In the genomic region with DNA sequence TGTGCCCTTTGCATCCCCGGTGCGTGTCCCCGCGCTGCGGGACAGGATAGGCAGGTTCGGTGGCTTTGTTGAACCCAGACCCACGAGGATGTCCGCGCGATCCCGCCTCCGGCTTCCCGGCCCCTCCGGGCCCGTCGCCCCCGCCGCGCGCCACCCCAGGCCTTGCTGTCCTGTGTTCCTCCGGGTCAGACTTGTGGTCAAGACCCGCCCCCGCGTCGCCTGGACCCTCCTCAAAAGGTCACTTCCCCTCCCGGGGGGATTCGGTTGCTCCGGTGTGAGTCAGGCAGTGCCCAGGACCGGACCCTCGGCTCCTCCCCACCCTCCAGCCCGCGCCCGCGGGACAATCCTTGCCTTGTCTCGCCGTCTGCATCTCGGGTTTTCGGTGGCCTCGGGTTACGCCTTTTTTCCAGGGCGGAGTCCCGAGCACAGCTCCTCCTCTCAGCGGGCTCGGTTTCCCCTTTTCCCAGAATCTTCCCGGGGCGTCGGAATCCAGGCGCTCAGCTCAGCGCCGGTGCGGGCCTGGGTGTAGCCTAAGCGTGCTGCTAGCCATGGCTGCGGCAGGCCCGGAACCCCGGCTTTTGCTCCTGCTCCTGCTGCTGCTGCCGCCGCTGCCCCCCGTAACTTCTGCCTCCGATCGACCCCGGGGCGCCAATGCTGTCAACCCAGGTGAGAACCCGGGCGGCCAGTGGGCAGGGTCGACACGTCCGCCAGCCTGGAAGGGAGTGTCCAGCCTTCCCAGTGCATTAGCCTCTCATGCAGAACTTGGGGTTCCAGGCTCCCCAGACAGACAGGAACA, we compare ENCODE assay signal across 8 mouse cellular contexts. TPM values are rescaled to one million over a fixed set of nuclear protein-coding genes. Genes with fewer than 3 reads are reported as not detected.
DNase-seq lines count a peak whose midpoint lies in the region; ATAC-seq and TF ChIP-seq lines count a peak whose summit lies in the region.

No protein-coding gene starts in this region.

- peak; percentile 55 for DNase-seq in CH12.LX (ENCODE audit: extremely low read depth)
- peak; percentile 56 for DNase-seq in c-Kit-positive CD71-negative TER-119-negative erythroid progenitor cells, embryonic 14.5 days (ENCODE audit: low read depth)
- DNase-seq in forebrain, embryonic 10.5 days (ENCODE audit: extremely low spot score, low spot score) = peak; percentile 79
- DNase-seq in kidney, postnatal 10 days = peak; percentile 87
- DNase-seq in liver, embryonic 13.5 days = peak; percentile 79
- peak; percentile 78 for DNase-seq in neural tube, embryonic 11.5 days (ENCODE audit: low spot score)
- DNase-seq in stomach, postnatal 0 days (ENCODE audit: low spot score) = peak; percentile 84

- in situ Hi-C loops in CH12.LX (cut with MboI; ENCODE audit: low pct_ligation_motif_present, low pct_unique_long_range_greater_than_20kb, low sequenced_read_pairs) = no loop called here

- peak overlapping the region; percentile 78 for H3K4me2 ChIP-seq in CH12.LX (ENCODE audit: insufficient read depth, low read depth, poor library complexity, severe bottlenecking)
- H3K4me2 ChIP-seq in heart, embryonic 14.5 days (ENCODE audit: low read length) = peak overlapping the region; percentile 94
- peak overlapping the region; percentile 98 for H3K4me2 ChIP-seq in liver, embryonic 13.5 days
- H3K4me2 ChIP-seq in neural tube, embryonic 11.5 days (ENCODE audit: low read depth) = peak overlapping the region; percentile 74
- H3K4me2 ChIP-seq in stomach, postnatal 0 days (replicated peaks; ENCODE audit: low read depth) = peak overlapping the region; percentile 93

- no peak for TF ChIP-seq CTCF in CH12.LX (conservative IDR thresholded peaks at IDR 0.05 in 1 of 2, IDR thresholded peaks at IDR 0.05 in 1 of 2; ENCODE audit: low read depth in 2 of 2, low read length in 2 of 2)
- TF ChIP-seq CTCF in stomach, postnatal 0 days (IDR thresholded peaks at IDR 0.05; ENCODE audit: low read depth) = peak; percentile 4; the same call in 1 of the 2 replicates

- H3K4me3 ChIP-seq in CH12.LX (replicated peaks in 1 of 3; ENCODE audit: low read depth in 2 of 3, low read length in 2 of 3, poor library complexity in 1 of 3) = peak overlapping the region; percentile 80 to 88 (median 82)
- peak overlapping the region; percentile 91 for H3K4me3 ChIP-seq in forebrain, embryonic 10.5 days
- H3K4me3 ChIP-seq in heart, embryonic 14.5 days (ENCODE audit: control insufficient read depth in 1 of 2, insufficient read depth in 1 of 2, low read depth in 1 of 2, low read length in 2 of 2) = peak overlapping the region; percentile 79 to 83
- H3K4me3 ChIP-seq in liver, embryonic 13.5 days (replicated peaks) = peak overlapping the region; percentile 92
- peak overlapping the region; percentile 57 for H3K4me3 ChIP-seq in neural tube, embryonic 11.5 days (ENCODE audit: low read depth, low read length)
- H3K4me3 ChIP-seq in stomach, postnatal 0 days (ENCODE audit: low read depth, low read length) = peak overlapping the region; percentile 92

- dilution Hi-C loops in CH12.LX (cut with MboI; ENCODE audit: extremely low pct_ligation_motif_present, extremely low pct_unique_long_range_greater_than_20kb, low sequenced_read_pairs) = no loop called here

- TF ChIP-seq EP300 in CH12.LX (IDR thresholded peaks at IDR 0.05; ENCODE audit: low read length) = no peak
- TF ChIP-seq EP300 in stomach, postnatal 0 days (optimal IDR thresholded peaks at IDR 0.05) = no peak

- H3K9ac ChIP-seq in CH12.LX (ENCODE audit: insufficient read depth, low read depth) = peak overlapping the region; percentile 93
- H3K9ac ChIP-seq in heart, embryonic 14.5 days (ENCODE audit: low read length) = peak overlapping the region; percentile 92
- peak overlapping the region; percentile 96 for H3K9ac ChIP-seq in liver, embryonic 13.5 days
- H3K9ac ChIP-seq in neural tube, embryonic 11.5 days (ENCODE audit: low read length) = peak overlapping the region; percentile 86
- peak overlapping the region; percentile 84 for H3K9ac ChIP-seq in stomach, postnatal 0 days (ENCODE audit: low read length)

- no peaks in the 10 kb centered on the region for H3K9me3 ChIP-seq in CH12.LX (replicated peaks; ENCODE audit: low read length)
- H3K9me3 ChIP-seq in forebrain, embryonic 10.5 days = no peaks in the 10 kb centered on the region
- H3K9me3 ChIP-seq in heart, embryonic 14.5 days (ENCODE audit: control insufficient read depth, low read length) = no peaks in the 10 kb centered on the region
- H3K9me3 ChIP-seq in liver, embryonic 13.5 days (replicated peaks) = no peaks in the 10 kb centered on the region
- no peaks in the 10 kb centered on the region for H3K9me3 ChIP-seq in neural tube, embryonic 11.5 days (ENCODE audit: control insufficient read depth, low read length)
- H3K9me3 ChIP-seq in stomach, postnatal 0 days (ENCODE audit: control insufficient read depth, low read length) = no peaks in the 10 kb centered on the region

- peak; percentile 66 for ATAC-seq in heart, embryonic 14.5 days (ENCODE audit: insufficient number of reproducible peaks, insufficient read depth, low FRiP score, low read depth)
- peak; percentile 61 for ATAC-seq in liver, embryonic 13.5 days (ENCODE audit: low read depth)
- ATAC-seq in neural tube, embryonic 11.5 days (ENCODE audit: insufficient read depth, low FRiP score, low TSS enrichment) = peak; percentile 70
- peak; percentile 64 for ATAC-seq in stomach, postnatal 0 days (ENCODE audit: low FRiP score, low TSS enrichment)

- TF ChIP-seq POLR2A in CH12.LX (IDR thresholded peaks at IDR 0.05; ENCODE audit: low read depth, low read length) = peak; percentile 64; the same call in 1 of the 2 replicates

- peak overlapping the region; percentile 20 for H3K27ac ChIP-seq in CH12.LX (ENCODE audit: insufficient read depth, low read depth)
- H3K27ac ChIP-seq in forebrain, embryonic 10.5 days = peak overlapping the region; percentile 100
- peak overlapping the region; percentile 87 to 94 for H3K27ac ChIP-seq in heart, embryonic 14.5 days (replicated peaks in 1 of 2; ENCODE audit: control insufficient read depth in 1 of 2, insufficient read depth in 1 of 2, low read depth in 2 of 2, low read length in 2 of 2)
- peak overlapping the region; percentile 94 for H3K27ac ChIP-seq in liver, embryonic 13.5 days
- H3K27ac ChIP-seq in neural tube, embryonic 11.5 days (ENCODE audit: low read depth, low read length) = peak overlapping the region; percentile 93
- H3K27ac ChIP-seq in stomach, postnatal 0 days (replicated peaks) = peak overlapping the region; percentile 89

- under 1% methylated on average over 67 of the region's 67 CpGs for WGBS in forebrain, embryonic 10.5 days
- under 1% methylated on average over 64 of the region's 67 CpGs for WGBS in heart, embryonic 14.5 days
- under 1% methylated on average over 67 of the region's 67 CpGs for WGBS in liver, embryonic 13.5 days (ENCODE audit: insufficient replicate concordance)
- WGBS in neural tube, embryonic 11.5 days = under 1% methylated on average over 67 of the region's 67 CpGs
- WGBS in stomach, postnatal 0 days = under 1% methylated on average over 66 of the region's 67 CpGs

- H3K79me2 ChIP-seq in CH12.LX (replicated peaks; ENCODE audit: control insufficient read depth, extremely low read depth, insufficient read depth, poor library complexity, severe bottlenecking) = peaks cover 2% of the 10 kb centered on the region; the same call in 1 of the 2 replicates

- H3K4me1 ChIP-seq in CH12.LX (ENCODE audit: control insufficient read depth in 1 of 2, insufficient read depth in 2 of 2) = peaks cover 5 to 19% of the 10 kb centered on the region in 2 experiments; a peak in 2 of 4 replicates
- H3K4me1 ChIP-seq in forebrain, embryonic 10.5 days = peaks cover 26% of the 10 kb centered on the region
- peaks cover 7 to 9% of the 10 kb centered on the region in 2 experiments; a peak in 3 of 4 replicates for H3K4me1 ChIP-seq in heart, embryonic 14.5 days (ENCODE audit: control insufficient read depth in 2 of 2, insufficient read depth in 2 of 2, low read length in 2 of 2)
- peaks cover 23% of the 10 kb centered on the region for H3K4me1 ChIP-seq in liver, embryonic 13.5 days (replicated peaks)
- H3K4me1 ChIP-seq in neural tube, embryonic 11.5 days (ENCODE audit: control insufficient read depth, insufficient read depth, low read length) = peaks cover 12% of the 10 kb centered on the region; the same call in 1 of the 2 replicates
- H3K4me1 ChIP-seq in stomach, postnatal 0 days (replicated peaks; ENCODE audit: control insufficient read depth, insufficient read depth) = 0 out of 2 replicates have a peak, but pooled peaks cover 2% of the 10 kb centered on the region

- no peak for TF ChIP-seq RAD21 in CH12.LX (IDR thresholded peaks at IDR 0.05; ENCODE audit: low read depth, low read length)

- peaks cover 41 to 67% of the 10 kb centered on the region in 2 experiments for H3K36me3 ChIP-seq in CH12.LX (replicated peaks in 1 of 2; ENCODE audit: control insufficient read depth in 1 of 2, insufficient read depth in 1 of 2, low read length in 1 of 2)
- H3K36me3 ChIP-seq in forebrain, embryonic 10.5 days (replicated peaks) = peaks cover 54% of the 10 kb centered on the region
- peaks cover 55% of the 10 kb centered on the region for H3K36me3 ChIP-seq in heart, embryonic 14.5 days (ENCODE audit: control insufficient read depth, insufficient read depth, low read length)
- peaks cover 34% of the 10 kb centered on the region for H3K36me3 ChIP-seq in liver, embryonic 13.5 days
- H3K36me3 ChIP-seq in neural tube, embryonic 11.5 days (ENCODE audit: control insufficient read depth, insufficient read depth, low read length) = peaks cover 13% of the 10 kb centered on the region
- H3K36me3 ChIP-seq in stomach, postnatal 0 days (ENCODE audit: control insufficient read depth, insufficient read depth, low read length) = peaks cover 19% of the 10 kb centered on the region

- H3K27me3 ChIP-seq in CH12.LX (replicated peaks) = no peaks in the 10 kb centered on the region
- no peaks in the 10 kb centered on the region for H3K27me3 ChIP-seq in forebrain, embryonic 10.5 days (ENCODE audit: poor library complexity, severe bottlenecking)
- no peaks in the 10 kb centered on the region for H3K27me3 ChIP-seq in heart, embryonic 14.5 days (ENCODE audit: control insufficient read depth, insufficient read depth, low read length)
- H3K27me3 ChIP-seq in liver, embryonic 13.5 days = no peaks in the 10 kb centered on the region
- no peaks in the 10 kb centered on the region for H3K27me3 ChIP-seq in neural tube, embryonic 11.5 days (ENCODE audit: control insufficient read depth, insufficient read depth, low read length)
- no peaks in the 10 kb centered on the region for H3K27me3 ChIP-seq in stomach, postnatal 0 days (ENCODE audit: control insufficient read depth, insufficient read depth, low read length)

RNA-seq across cellular contexts. Expression of gene Znhit1, which starts 0.5 kb away (rescaled TPM):
- total RNA-seq in CH12.LX (2012; rRNA removed) (60.1 and 67.3 TPM in 2 replicates), CH12.LX (2014; rRNA removed) (36.8 and 39.6 TPM in 2 replicates)
- polyA plus RNA-seq in CH12.LX (2012; ENCODE audit: insufficient read length, low read depth) = 83.5 and 99.2 TPM in 2 replicates
- 102 and 107 TPM in 2 replicates for polyA plus RNA-seq in forebrain, embryonic 10.5 days (2016; fragmentation: Nextera tagmentation; extraction: Ambion mirVana)
- 77.0 and 83.5 TPM in 2 replicates for polyA plus RNA-seq in heart, embryonic 14.5 days (2014; fragmentation: Nextera tagmentation; extraction: Ambion mirVana)
- polyA plus RNA-seq in liver, embryonic 13.5 days (2015; fragmentation: Nextera tagmentation; extraction: Ambion mirVana) = 57.8 and 61.7 TPM in 2 replicates
- polyA plus RNA-seq in neural tube, embryonic 11.5 days (2014; fragmentation: Nextera tagmentation; extraction: Ambion mirVana) = 103 and 106 TPM in 2 replicates
- 81.0 and 89.1 TPM in 2 replicates for polyA plus RNA-seq in stomach, postnatal 0 days (2015; fragmentation: Nextera tagmentation; extraction: Ambion mirVana)

RNA-seq across cellular contexts. Expression of gene Plod3, which starts 0.5 kb away (rescaled TPM):
- 38.2 and 45.2 TPM in 2 replicates for total RNA-seq in CH12.LX (2012; rRNA removed)
- total RNA-seq in CH12.LX (2014; rRNA removed) = 8.8 and 9.9 TPM in 2 replicates
- polyA plus RNA-seq in CH12.LX (2012; ENCODE audit: insufficient read length, low read depth) = 22.2 and 23.6 TPM in 2 replicates
- 35.7 and 40.7 TPM in 2 replicates for polyA plus RNA-seq in forebrain, embryonic 10.5 days (2016; fragmentation: Nextera tagmentation; extraction: Ambion mirVana)
- 36.7 and 38.3 TPM in 2 replicates for polyA plus RNA-seq in heart, embryonic 14.5 days (2014; fragmentation: Nextera tagmentation; extraction: Ambion mirVana)
- 12.8 and 13.7 TPM in 2 replicates for polyA plus RNA-seq in liver, embryonic 13.5 days (2015; fragmentation: Nextera tagmentation; extraction: Ambion mirVana)
- polyA plus RNA-seq in neural tube, embryonic 11.5 days (2014; fragmentation: Nextera tagmentation; extraction: Ambion mirVana) = 31.8 and 34.8 TPM in 2 replicates
- polyA plus RNA-seq in stomach, postnatal 0 days (2015; fragmentation: Nextera tagmentation; extraction: Ambion mirVana) = 16.4 and 17.2 TPM in 2 replicates

RNA-seq across cellular contexts. Expression of gene Cldn15, which starts 20.9 kb away (rescaled TPM):
- 0.25 TPM in 2 replicates for total RNA-seq in CH12.LX (2012; rRNA removed)
- 0.24 TPM in 1 of 2 replicates, not detected in the other for total RNA-seq in CH12.LX (2014; rRNA removed)
- polyA plus RNA-seq in CH12.LX (2012; ENCODE audit: insufficient read length, low read depth) = 0.29 and 0.35 TPM in 2 replicates
- 0.35 and 0.52 TPM in 2 replicates for polyA plus RNA-seq in forebrain, embryonic 10.5 days (2016; fragmentation: Nextera tagmentation; extraction: Ambion mirVana)
- polyA plus RNA-seq in heart, embryonic 14.5 days (2014; fragmentation: Nextera tagmentation; extraction: Ambion mirVana) = 5.3 TPM in 2 replicates
- 2.3 and 3.0 TPM in 2 replicates for polyA plus RNA-seq in liver, embryonic 13.5 days (2015; fragmentation: Nextera tagmentation; extraction: Ambion mirVana)
- not detected in 2 replicates for polyA plus RNA-seq in neural tube, embryonic 11.5 days (2014; fragmentation: Nextera tagmentation; extraction: Ambion mirVana)
- polyA plus RNA-seq in stomach, postnatal 0 days (2015; fragmentation: Nextera tagmentation; extraction: Ambion mirVana) = 5.1 and 6.8 TPM in 2 replicates

RNA-seq across cellular contexts. Expression of gene Fis1, which starts 34.3 kb away (rescaled TPM):
- total RNA-seq in CH12.LX (2012; rRNA removed) (207 and 210 TPM in 2 replicates), CH12.LX (2014; rRNA removed) (140 and 142 TPM in 2 replicates)
- polyA plus RNA-seq in CH12.LX (2012; ENCODE audit: insufficient read length, low read depth) = 152 and 203 TPM in 2 replicates
- polyA plus RNA-seq in forebrain, embryonic 10.5 days (2016; fragmentation: Nextera tagmentation; extraction: Ambion mirVana) = 243 and 263 TPM in 2 replicates
- 284 and 314 TPM in 2 replicates for polyA plus RNA-seq in heart, embryonic 14.5 days (2014; fragmentation: Nextera tagmentation; extraction: Ambion mirVana)
- 190 and 196 TPM in 2 replicates for polyA plus RNA-seq in liver, embryonic 13.5 days (2015; fragmentation: Nextera tagmentation; extraction: Ambion mirVana)
- 285 and 320 TPM in 2 replicates for polyA plus RNA-seq in neural tube, embryonic 11.5 days (2014; fragmentation: Nextera tagmentation; extraction: Ambion mirVana)
- polyA plus RNA-seq in stomach, postnatal 0 days (2015; fragmentation: Nextera tagmentation; extraction: Ambion mirVana) = 255 and 270 TPM in 2 replicates

RNA-seq across cellular contexts. Expression of gene Vgf, which starts 38.9 kb away (rescaled TPM):
- total RNA-seq in CH12.LX (2012; rRNA removed) = 0.38 TPM in 1 of 2 replicates, not detected in the other
- total RNA-seq in CH12.LX (2014; rRNA removed) = not detected in 2 replicates
- polyA plus RNA-seq in CH12.LX (2012; ENCODE audit: insufficient read length, low read depth) = not detected in 2 replicates
- 0.35 TPM in 1 of 2 replicates, not detected in the other for polyA plus RNA-seq in forebrain, embryonic 10.5 days (2016; fragmentation: Nextera tagmentation; extraction: Ambion mirVana)
- 0.09 TPM in 1 of 2 replicates, not detected in the other for polyA plus RNA-seq in heart, embryonic 14.5 days (2014; fragmentation: Nextera tagmentation; extraction: Ambion mirVana)
- polyA plus RNA-seq in liver, embryonic 13.5 days (2015; fragmentation: Nextera tagmentation; extraction: Ambion mirVana) = not detected in 2 replicates
- polyA plus RNA-seq in neural tube, embryonic 11.5 days (2014; fragmentation: Nextera tagmentation; extraction: Ambion mirVana) = 1.2 and 1.5 TPM in 2 replicates
- 1.8 TPM in 2 replicates for polyA plus RNA-seq in stomach, postnatal 0 days (2015; fragmentation: Nextera tagmentation; extraction: Ambion mirVana)

Comparison
In these comparisons a context has a peak if more than half of its experiments do, and no peak if none do; other contexts are left out.
1. Peak in every context shown above with its lines: DNase-seq, ATAC-seq, H3K4me3 ChIP-seq and H3K27ac ChIP-seq.
2. H3K27ac ChIP-seq: peak in every context shown above with its lines; median percentile 100 in forebrain, embryonic 10.5 days; 94 in liver, embryonic 13.5 days; 93 in neural tube, embryonic 11.5 days; 90 in heart, embryonic 14.5 days; 89 in stomach, postnatal 0 days; 20 in CH12.LX.